Mouse (Mus musculus): ENCODE measurements around the gene Trim33. TPM values are rescaled to one million over a fixed set of nuclear protein-coding genes. Genes with fewer than 3 reads are reported as not detected.

The Trim33 gene
- polyA plus RNA-seq, 1 experiment from 2014 or later: 25.1 TPM

- WGBS: 92% methylated on average over 4 of the region's 4 CpGs
- no peak overlapping the region for H3K9ac ChIP-seq
- no peak overlapping the region for H3K4me2 ChIP-seq
Measured at GRCm38 (mm10) chr3:103288761-103289160, 9.7 kb downstream of the Trim33 start.

GRCm38 (mm10) chr3:103291087-103291486 lies 12.0 kb downstream of the Trim33 start:
- Histone ChIP-seq H3K36me3 (no peaks in the 10 kb centered on the region), H3K4me2 (no peak overlapping the region), H3K4me1 (replicated peaks) (no peaks in the 10 kb centered on the region), H3K9me3 (0 out of 2 replicates have a peak, but pooled peaks cover 7% of the 10 kb centered on the region), H3K9ac (no peak overlapping the region), H3K27me3 (no peaks in the 10 kb centered on the region), H3K27ac (replicated peaks) (no peak overlapping the region), H3K4me3 (no peak overlapping the region)
- WGBS: 93% methylated on average over 2 of the region's 2 CpGs
- no peak for ATAC-seq (ENCODE audit: low FRiP score, low read depth)

More at GRCm38 (mm10) chr3:103288761-103289160, 9.7 kb downstream of the Trim33 start:
- 0 out of 2 replicates have a peak, but pooled peaks cover 7% of the 10 kb centered on the region for H3K9me3 ChIP-seq
- H3K27ac ChIP-seq (replicated peaks): no peak overlapping the region
- H3K36me3 ChIP-seq: no peaks in the 10 kb centered on the region
- no peak for ATAC-seq (ENCODE audit: low FRiP score, low read depth)
- no peaks in the 10 kb centered on the region for H3K27me3 ChIP-seq
- H3K4me1 ChIP-seq (replicated peaks): peaks cover 5% of the 10 kb centered on the region; the same call in 1 of the 2 replicates
- no peak overlapping the region for H3K4me3 ChIP-seq

- Histone ChIP-seq H3K27ac (replicated peaks) (no peak overlapping the region), H3K27me3 (no peaks in the 10 kb centered on the region), H3K9me3 (no peaks in the 10 kb centered on the region), H3K9ac (no peak overlapping the region), H3K36me3 (no peaks in the 10 kb centered on the region), H3K4me2 (no peak overlapping the region), H3K4me3 (no peak overlapping the region), H3K4me1 (replicated peaks) (peaks cover 11% of the 10 kb centered on the region)
- ATAC-seq (ENCODE audit: low FRiP score, low read depth): no peak
- WGBS: 79% methylated on average over 6 of the region's 6 CpGs
Measured at GRCm38 (mm10) chr3:103305411-103305982, 26.4 kb downstream of the Trim33 start.

GRCm38 (mm10) chr3:103309252-103309651 lies 30.2 kb downstream of the Trim33 start:
- H3K27me3 ChIP-seq: no peaks in the 10 kb centered on the region
- 0 out of 2 replicates have a peak, but pooled peaks cover 2% of the 10 kb centered on the region for H3K36me3 ChIP-seq
- no peak overlapping the region for H3K9ac ChIP-seq
- H3K27ac ChIP-seq (replicated peaks): no peak overlapping the region
- H3K4me1 ChIP-seq (replicated peaks): peaks cover 11% of the 10 kb centered on the region
- H3K4me2 ChIP-seq: no peak overlapping the region
- 77% methylated on average over 5 of the region's 5 CpGs for WGBS
- ATAC-seq (ENCODE audit: low FRiP score, low read depth): no peak
- no peak overlapping the region for H3K4me3 ChIP-seq
- H3K9me3 ChIP-seq: no peaks in the 10 kb centered on the region

GRCm38 (mm10) chr3:103309750-103310149 lies 30.7 kb downstream of the Trim33 start:
- H3K4me2 ChIP-seq: no peak overlapping the region
- 0 out of 2 replicates have a peak, but pooled peaks cover 6% of the 10 kb centered on the region for H3K36me3 ChIP-seq
- H3K9ac ChIP-seq: no peak overlapping the region
- H3K4me1 ChIP-seq (replicated peaks): peaks cover 11% of the 10 kb centered on the region
- no peaks in the 10 kb centered on the region for H3K9me3 ChIP-seq
- no peak for ATAC-seq (ENCODE audit: low FRiP score, low read depth)
- 66% methylated on average over 1 of the region's 1 CpGs for WGBS
- H3K27me3 ChIP-seq: no peaks in the 10 kb centered on the region
- no peak overlapping the region for H3K4me3 ChIP-seq
- H3K27ac ChIP-seq (replicated peaks): no peak overlapping the region

- H3K9ac ChIP-seq: no peak overlapping the region
- no peak for ATAC-seq (ENCODE audit: low FRiP score, low read depth)
Measured at GRCm38 (mm10) chr3:103314291-103314690, 35.2 kb downstream of the Trim33 start.

GRCm38 (mm10) chr3:103335371-103335770 lies 56.3 kb downstream of the Trim33 start:
- 45% methylated on average over 1 of the region's 1 CpGs for WGBS
- Histone ChIP-seq H3K4me3 (no peak overlapping the region), H3K27ac (replicated peaks) (no peak overlapping the region), H3K9ac (no peak overlapping the region), H3K4me1 (replicated peaks) (no peaks in the 10 kb centered on the region), H3K9me3 (no peaks in the 10 kb centered on the region), H3K36me3 (peaks cover 32% of the 10 kb centered on the region), H3K4me2 (no peak overlapping the region), H3K27me3 (no peaks in the 10 kb centered on the region)
- no peak for ATAC-seq (ENCODE audit: low FRiP score, low read depth)

More at GRCm38 (mm10) chr3:103314291-103314690, 35.2 kb downstream of the Trim33 start:
- Histone ChIP-seq H3K27ac (replicated peaks) (no peak overlapping the region), H3K4me1 (replicated peaks) (0 out of 2 replicates have a peak, but pooled peaks cover 3% of the 10 kb centered on the region), H3K4me2 (no peak overlapping the region), H3K36me3 (0 out of 2 replicates have a peak, but pooled peaks cover 6% of the 10 kb centered on the region), H3K4me3 (no peak overlapping the region), H3K9me3 (no peaks in the 10 kb centered on the region), H3K27me3 (no peaks in the 10 kb centered on the region)

GRCm38 (mm10) chr3:103346658-103347057 lies 67.6 kb downstream of the Trim33 start:
- Histone ChIP-seq H3K27ac (replicated peaks) (no peak overlapping the region), H3K9me3 (no peaks in the 10 kb centered on the region), H3K4me1 (replicated peaks) (no peaks in the 10 kb centered on the region), H3K27me3 (no peaks in the 10 kb centered on the region), H3K4me3 (no peak overlapping the region), H3K4me2 (no peak overlapping the region), H3K9ac (no peak overlapping the region), H3K36me3 (peaks cover 55% of the 10 kb centered on the region)
- no peak for ATAC-seq (ENCODE audit: low FRiP score, low read depth)
- 95% methylated on average over 2 of the region's 2 CpGs for WGBS

GRCm38 (mm10) chr3:103353518-103353917 lies 74.4 kb downstream of the Trim33 start:
- H3K36me3 ChIP-seq: peaks cover 45% of the 10 kb centered on the region
- no peaks in the 10 kb centered on the region for H3K27me3 ChIP-seq
- no peak for ATAC-seq (ENCODE audit: low FRiP score, low read depth)
- WGBS: 97% methylated on average over 5 of the region's 5 CpGs
- H3K9ac ChIP-seq: no peak overlapping the region
- H3K9me3 ChIP-seq: no peaks in the 10 kb centered on the region
- no peak overlapping the region for H3K27ac ChIP-seq (replicated peaks)
- no peaks in the 10 kb centered on the region for H3K4me1 ChIP-seq (replicated peaks)
- no peak overlapping the region for H3K4me2 ChIP-seq
- no peak overlapping the region for H3K4me3 ChIP-seq

- Histone ChIP-seq H3K4me2 (no peak overlapping the region), H3K4me3 (no peak overlapping the region), H3K36me3 (peaks cover 43% of the 10 kb centered on the region), H3K27me3 (no peaks in the 10 kb centered on the region), H3K27ac (replicated peaks) (no peak overlapping the region), H3K9me3 (no peaks in the 10 kb centered on the region), H3K9ac (no peak overlapping the region), H3K4me1 (replicated peaks) (no peaks in the 10 kb centered on the region)
- ATAC-seq (ENCODE audit: low FRiP score, low read depth): no peak
- 92% methylated on average over 2 of the region's 2 CpGs for WGBS
Measured at GRCm38 (mm10) chr3:103354041-103354440, 74.9 kb downstream of the Trim33 start.

GRCm38 (mm10) chr3:103361150-103361549 lies 82.1 kb downstream of the Trim33 start:
- WGBS: 76% methylated on average over 7 of the region's 7 CpGs

GRCm38 (mm10) chr3:103364182-103364945 lies 85.3 kb downstream of the Trim33 start:
- 90% methylated on average over 11 of the region's 11 CpGs for WGBS
- no peak overlapping the region for H3K4me2 ChIP-seq
- H3K36me3 ChIP-seq: no peaks in the 10 kb centered on the region
- H3K4me3 ChIP-seq: no peak overlapping the region
- no peaks in the 10 kb centered on the region for H3K27me3 ChIP-seq
- no peaks in the 10 kb centered on the region for H3K9me3 ChIP-seq
- no peak for ATAC-seq (ENCODE audit: low FRiP score, low read depth)
- H3K27ac ChIP-seq (replicated peaks): no peak overlapping the region
- H3K9ac ChIP-seq: no peak overlapping the region
- no peaks in the 10 kb centered on the region for H3K4me1 ChIP-seq (replicated peaks)

More at GRCm38 (mm10) chr3:103361150-103361549, 82.1 kb downstream of the Trim33 start:
- no peak overlapping the region for H3K9ac ChIP-seq
- no peak overlapping the region for H3K4me2 ChIP-seq
- H3K9me3 ChIP-seq: no peaks in the 10 kb centered on the region
- no peaks in the 10 kb centered on the region for H3K27me3 ChIP-seq
- H3K27ac ChIP-seq (replicated peaks): no peak overlapping the region
- no peak overlapping the region for H3K4me3 ChIP-seq
- no peak for ATAC-seq (ENCODE audit: low FRiP score, low read depth)
- H3K4me1 ChIP-seq (replicated peaks): no peaks in the 10 kb centered on the region
- peaks cover 4% of the 10 kb centered on the region; the same call in 1 of the 2 replicates for H3K36me3 ChIP-seq
